Mouse (Mus musculus) CH12.LX (cell line): ENCODE measurements around the gene Tmem169.

ENCODE experiments used
- MAZ ChIP-seq: IDR thresholded peaks from 2 replicates; pipeline ENCODE4 v1.6.1; 2012; ENCODE audit warnings: low read depth, mild to moderate bottlenecking, inconsistent platforms, low read length, improper control_type of control experiment, moderate library complexity
- POLR2A ChIP-seq: IDR thresholded peaks from 2 replicates; pipeline ENCODE4 v1.6.1; 2011; ENCODE audit warnings: low read depth, mild to moderate bottlenecking, improper control_type of control experiment, low read length

GRCm38 (mm10) chr1:72242581-72243143 lies 41.5 kb upstream of the Tmem169 start:
- TF ChIP-seq POLR2A (no peak), MAZ (no peak)
